Mouse (Mus musculus): ENCODE measurements around the gene Edem3. TPM values are rescaled to one million over a fixed set of nuclear protein-coding genes. Genes with fewer than 3 reads are reported as not detected.

The Edem3 gene
- polyA plus RNA-seq, 1 experiment, result 15.2 TPM

DNA sequence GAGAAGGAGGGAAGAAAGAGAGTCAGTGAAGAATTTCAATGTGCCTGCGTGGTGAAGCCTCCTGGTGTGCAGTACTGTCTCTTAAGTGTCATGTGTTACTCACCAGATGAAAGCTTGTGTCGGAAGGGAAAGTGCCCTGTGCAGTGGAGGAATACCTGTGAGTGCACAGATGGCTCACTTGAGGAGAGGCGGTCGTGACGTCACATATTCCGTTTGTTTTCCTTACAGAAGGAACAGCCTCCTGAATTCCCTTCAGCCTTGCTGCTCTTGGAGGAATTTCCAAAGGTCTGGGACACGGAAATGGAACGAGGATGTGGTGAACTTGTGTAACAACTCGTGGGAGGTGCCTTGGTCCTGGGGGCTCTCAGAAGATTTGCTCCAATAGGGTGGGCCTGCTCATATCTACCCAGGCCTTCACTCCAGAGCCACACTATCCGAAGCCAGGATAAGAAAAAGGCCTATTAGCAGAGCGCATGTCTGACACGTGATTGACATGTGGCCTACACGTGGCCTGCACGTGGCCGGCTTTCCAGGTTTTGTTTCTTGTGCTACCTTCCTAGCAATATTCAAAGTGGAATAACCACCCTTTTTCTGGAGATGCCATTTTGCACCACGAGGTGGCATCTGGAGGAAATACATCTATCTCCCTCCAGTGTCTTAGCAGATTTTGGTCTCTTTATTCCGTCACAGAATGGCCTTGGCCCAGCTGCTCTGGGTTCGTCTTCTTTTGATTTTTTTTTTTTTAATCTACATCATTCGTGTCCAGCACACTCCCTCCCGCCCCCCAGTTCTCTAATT lies 96.1 kb downstream of the Edem3 start:
- Histone ChIP-seq H3K4me1 (ENCODE audit: control insufficient read depth, insufficient read depth, low read length) (no peaks in the 10 kb centered on the region), H3K27ac (ENCODE audit: insufficient read depth, low read length) (no peak overlapping the region)
- TF ChIP-seq CTCF (IDR thresholded peaks at IDR 0.05; ENCODE audit: extremely low read depth, insufficient read depth, low read length), result no peak; the same call in 1 of the 2 replicates
- TF ChIP-seq POLR2A (IDR thresholded peaks at IDR 0.05; ENCODE audit: extremely low read depth, insufficient read depth, low read length), result no peak

DNA sequence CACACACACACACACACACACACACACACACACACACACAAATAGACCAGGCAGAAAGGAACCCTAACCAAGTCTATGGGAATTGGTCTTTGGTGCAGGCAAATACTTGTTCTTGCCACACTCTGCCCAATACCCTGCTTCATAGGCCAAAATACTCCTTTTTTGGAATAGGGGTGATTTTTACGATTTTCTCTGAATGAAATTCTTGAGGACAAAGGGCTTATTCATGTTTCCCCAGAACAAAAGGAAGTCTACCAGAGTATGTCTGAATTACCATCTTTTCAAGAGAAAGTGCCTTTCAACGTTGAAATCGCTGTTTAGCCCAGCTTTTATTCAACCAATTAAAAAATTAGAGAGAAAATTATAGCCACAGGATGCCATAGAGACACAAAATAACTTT lies 96.8 kb downstream of the Edem3 start:
- H3K27ac ChIP-seq (ENCODE audit: insufficient read depth, low read length), result no peak overlapping the region
- H3K4me1 ChIP-seq (ENCODE audit: control insufficient read depth, insufficient read depth, low read length), result no peaks in the 10 kb centered on the region
- no peak overlapping the region for H3K4me3 ChIP-seq (ENCODE audit: insufficient read depth, low read length)
- TF ChIP-seq POLR2A (IDR thresholded peaks at IDR 0.05; ENCODE audit: extremely low read depth, insufficient read depth, low read length), result no peak
- no peak for TF ChIP-seq CTCF (IDR thresholded peaks at IDR 0.05; ENCODE audit: extremely low read depth, insufficient read depth, low read length)

More for the DNA sequence above, 96.1 kb downstream of the Edem3 start:
- H3K4me3 ChIP-seq (ENCODE audit: insufficient read depth, low read length), result no peak overlapping the region

- H3K4me3 ChIP-seq (ENCODE audit: insufficient read depth, low read length), result no peak overlapping the region
- H3K27ac ChIP-seq (ENCODE audit: insufficient read depth, low read length), result no peak overlapping the region
Observed at GRCm38 (mm10) chr1:151855561-151855960, 100.4 kb downstream of the Edem3 start.

DNA sequence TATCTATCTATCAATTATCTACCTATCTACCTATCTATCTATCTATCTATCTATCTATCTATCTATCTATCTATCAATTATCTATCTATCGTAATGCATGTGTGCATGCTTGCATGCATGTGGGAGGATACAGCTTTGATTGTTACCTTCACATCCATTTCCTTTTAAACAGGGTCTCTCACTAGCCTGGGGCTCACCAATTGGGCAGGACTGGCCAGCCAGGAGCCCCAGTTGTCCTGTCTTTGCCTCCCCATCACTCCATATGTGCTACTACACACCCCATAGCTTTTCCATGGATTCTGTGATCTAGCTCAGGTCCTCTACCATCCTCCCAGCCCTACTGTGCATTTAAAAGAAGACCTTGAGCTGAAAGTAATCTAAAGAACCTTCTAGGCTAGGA lies 103.3 kb downstream of the Edem3 start:
- no peak overlapping the region for H3K4me3 ChIP-seq (ENCODE audit: insufficient read depth, low read length)
- H3K27ac ChIP-seq (ENCODE audit: insufficient read depth, low read length), result no peak overlapping the region
- TF ChIP-seq CTCF (IDR thresholded peaks at IDR 0.05; ENCODE audit: extremely low read depth, insufficient read depth, low read length), result no peak
- no peak for TF ChIP-seq POLR2A (IDR thresholded peaks at IDR 0.05; ENCODE audit: extremely low read depth, insufficient read depth, low read length)
- no peaks in the 10 kb centered on the region for H3K4me1 ChIP-seq (ENCODE audit: control insufficient read depth, insufficient read depth, low read length)

More at GRCm38 (mm10) chr1:151855561-151855960, 100.4 kb downstream of the Edem3 start:
- H3K4me1 ChIP-seq (ENCODE audit: control insufficient read depth, insufficient read depth, low read length), result no peaks in the 10 kb centered on the region
- no peak for TF ChIP-seq POLR2A (IDR thresholded peaks at IDR 0.05; ENCODE audit: extremely low read depth, insufficient read depth, low read length)
- TF ChIP-seq CTCF (IDR thresholded peaks at IDR 0.05; ENCODE audit: extremely low read depth, insufficient read depth, low read length), result no peak

DNA sequence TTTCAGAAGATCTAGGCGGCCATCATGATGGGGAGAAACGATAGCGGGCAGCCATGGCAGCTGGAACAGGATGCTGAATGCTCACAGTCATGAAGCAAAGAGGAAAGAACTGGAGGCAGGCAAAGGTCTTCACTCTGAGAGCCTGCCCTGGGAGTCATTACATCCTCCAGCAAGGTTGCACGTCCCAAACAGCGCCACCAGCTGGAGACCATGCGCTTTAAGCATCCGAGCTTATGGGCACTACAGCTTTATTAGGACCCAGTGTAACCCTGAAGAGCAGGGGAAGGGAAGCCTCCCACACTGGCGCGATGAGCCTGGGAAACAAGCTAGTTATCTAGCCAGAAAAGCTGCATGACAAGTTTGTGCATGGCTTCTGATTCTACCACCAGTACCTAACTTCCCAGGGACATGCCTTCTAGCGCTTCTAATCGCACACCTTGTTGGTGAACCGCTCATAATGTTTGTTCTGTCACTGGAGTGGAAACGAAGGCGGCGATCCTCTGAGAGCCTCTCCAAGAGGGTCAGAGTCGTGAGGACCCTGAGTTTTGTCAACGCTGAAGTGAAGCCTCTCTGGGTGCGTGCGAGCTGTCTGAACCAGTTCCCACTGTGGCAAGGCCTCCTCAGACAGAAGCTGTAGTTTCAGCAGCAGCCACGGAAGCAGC lies 106.3 kb downstream of the Edem3 start:
- TF ChIP-seq POLR2A (IDR thresholded peaks at IDR 0.05; ENCODE audit: extremely low read depth, insufficient read depth, low read length), result no peak
- no peak for TF ChIP-seq CTCF (IDR thresholded peaks at IDR 0.05; ENCODE audit: extremely low read depth, insufficient read depth, low read length)
- H3K4me3 ChIP-seq (ENCODE audit: insufficient read depth, low read length), result no peak overlapping the region
- H3K27ac ChIP-seq (ENCODE audit: insufficient read depth, low read length), result no peak overlapping the region
- no peaks in the 10 kb centered on the region for H3K4me1 ChIP-seq (ENCODE audit: control insufficient read depth, insufficient read depth, low read length)

- Histone ChIP-seq H3K4me1 (ENCODE audit: control insufficient read depth, insufficient read depth, low read length) (no peaks in the 10 kb centered on the region), H3K4me3 (ENCODE audit: insufficient read depth, low read length) (no peak overlapping the region), H3K27ac (ENCODE audit: insufficient read depth, low read length) (no peak overlapping the region)
- no peak for TF ChIP-seq CTCF (IDR thresholded peaks at IDR 0.05; ENCODE audit: extremely low read depth, insufficient read depth, low read length)
- no peak for TF ChIP-seq POLR2A (IDR thresholded peaks at IDR 0.05; ENCODE audit: extremely low read depth, insufficient read depth, low read length)
Observed at GRCm38 (mm10) chr1:151862109-151862508, 106.9 kb downstream of the Edem3 start.

DNA sequence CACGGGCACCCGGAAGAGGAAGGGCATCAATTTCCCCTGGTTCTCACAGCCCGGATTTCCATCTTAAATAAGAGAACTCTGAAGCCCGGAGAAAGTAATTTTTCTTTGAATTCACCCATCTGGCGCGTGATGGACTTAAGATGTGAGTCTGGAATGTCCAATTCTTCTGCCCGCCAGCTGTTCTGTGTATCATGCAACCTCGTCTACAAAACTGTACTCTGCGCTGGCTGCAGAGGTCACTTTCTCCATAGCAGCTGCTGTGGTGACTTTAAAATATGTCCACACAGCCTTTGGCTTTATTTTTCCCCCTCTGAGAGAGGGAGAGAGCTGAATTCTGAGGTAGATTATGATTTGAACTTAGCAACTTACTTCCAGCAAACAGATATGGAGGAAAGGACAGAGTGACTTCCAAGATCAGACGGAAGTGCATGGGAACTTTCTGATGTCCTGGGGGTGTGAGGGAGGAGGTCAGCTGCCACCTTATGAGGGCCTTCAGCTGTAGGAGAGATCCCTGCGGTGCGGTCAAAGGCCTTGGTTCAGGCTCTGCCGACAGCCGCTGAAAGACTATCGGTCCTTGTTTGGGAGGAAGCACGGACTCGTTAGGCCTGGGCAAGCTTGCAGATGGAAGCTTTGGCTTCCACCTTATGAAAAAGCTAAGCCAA lies 108.1 kb downstream of the Edem3 start:
- Histone ChIP-seq H3K27ac (ENCODE audit: insufficient read depth, low read length) (no peak overlapping the region), H3K4me1 (ENCODE audit: control insufficient read depth, insufficient read depth, low read length) (no peaks in the 10 kb centered on the region), H3K4me3 (ENCODE audit: insufficient read depth, low read length) (no peak overlapping the region)
- no peak for TF ChIP-seq POLR2A (IDR thresholded peaks at IDR 0.05; ENCODE audit: extremely low read depth, insufficient read depth, low read length)
- TF ChIP-seq CTCF (IDR thresholded peaks at IDR 0.05; ENCODE audit: extremely low read depth, insufficient read depth, low read length), result no peak

DNA sequence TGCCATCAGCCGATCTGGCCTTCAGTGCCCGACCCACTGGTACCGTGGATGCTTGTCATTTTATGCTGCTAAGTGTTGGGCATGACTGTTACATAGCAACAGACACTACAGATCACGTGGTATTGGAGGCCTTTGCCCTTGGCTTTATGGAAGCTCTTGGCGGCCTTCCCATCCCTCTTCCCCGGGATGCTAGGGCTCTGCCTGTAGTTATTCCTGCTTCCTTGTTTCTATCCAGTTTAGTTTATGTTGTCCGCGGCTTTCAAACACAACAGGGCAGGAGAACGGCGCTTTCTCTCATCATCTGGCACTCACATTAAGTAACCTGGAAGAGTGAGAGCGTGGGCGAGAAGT lies 108.6 kb downstream of the Edem3 start:
- Histone ChIP-seq H3K27ac (ENCODE audit: insufficient read depth, low read length) (no peak overlapping the region), H3K4me1 (ENCODE audit: control insufficient read depth, insufficient read depth, low read length) (no peaks in the 10 kb centered on the region), H3K4me3 (ENCODE audit: insufficient read depth, low read length) (no peak overlapping the region)
- TF ChIP-seq POLR2A (IDR thresholded peaks at IDR 0.05; ENCODE audit: extremely low read depth, insufficient read depth, low read length) (no peak), CTCF (IDR thresholded peaks at IDR 0.05; ENCODE audit: extremely low read depth, insufficient read depth, low read length) (no peak)

DNA sequence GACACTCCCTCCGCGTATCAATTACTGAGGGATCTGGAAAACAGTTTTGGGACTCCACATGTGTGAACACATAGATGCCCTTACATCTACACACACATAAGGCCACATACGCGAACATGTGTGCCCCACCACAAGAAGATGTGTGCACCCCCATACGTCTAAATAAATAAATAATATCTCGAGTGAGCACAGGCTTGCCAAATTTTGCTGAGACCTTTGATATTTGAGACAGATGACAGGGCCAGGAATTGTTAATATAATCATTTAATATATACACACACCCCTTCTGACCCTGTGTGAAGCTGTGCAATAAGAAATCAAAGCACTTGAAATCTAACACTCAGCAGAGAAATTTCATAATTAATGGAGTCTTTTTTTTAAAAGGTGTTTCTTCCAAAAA lies 109.2 kb downstream of the Edem3 start:
- Histone ChIP-seq H3K4me1 (ENCODE audit: control insufficient read depth, insufficient read depth, low read length) (no peaks in the 10 kb centered on the region), H3K4me3 (ENCODE audit: insufficient read depth, low read length) (no peak overlapping the region), H3K27ac (ENCODE audit: insufficient read depth, low read length) (no peak overlapping the region)
- TF ChIP-seq POLR2A (IDR thresholded peaks at IDR 0.05; ENCODE audit: extremely low read depth, insufficient read depth, low read length), result no peak
- TF ChIP-seq CTCF (IDR thresholded peaks at IDR 0.05; ENCODE audit: extremely low read depth, insufficient read depth, low read length), result no peak

Other genes with a start within 250 kb of the Edem3 start
- 1.6 and 2.1 TPM in 2 replicates for gene Fam129a, start 184.2 kb upstream of the Edem3 start, polyA plus RNA-seq (2012; rRNA removed)

All from cortical plate, adult 2 months (tissue).